Mouse (Mus musculus) frontal cortex, adult 2 months (tissue): ENCODE data around the gene Papolg. TPM values are rescaled to one million over a fixed set of nuclear protein-coding genes. Genes with fewer than 3 reads are reported as not detected.

Experiments
- polyA plus RNA-seq: library from polyadenylated mRNA; depleted of rRNA; stranded (reverse); fragments of >200 nt; gene quantifications from 2 replicates; pipeline ENCODE4 v1.2.3, GENCODE M21; 2012; rRNA removed

The Papolg gene
- polyA plus RNA-seq, 1 experiment: 13.1 TPM

Other genes starting within 250 kb of the Papolg start
- gene Pus10, start 229.6 kb downstream of the Papolg start, polyA plus RNA-seq: 10.1 and 12.5 TPM in 2 replicates
- gene Pex13, start 229.3 kb downstream of the Papolg start, polyA plus RNA-seq: 13.4 and 15.8 TPM in 2 replicates
- gene Rel, start 124.3 kb downstream of the Papolg start, polyA plus RNA-seq: 2.3 and 2.5 TPM in 2 replicates
- 1.2 and 1.8 TPM in 2 replicates for gene A830031A19Rik, start 179.8 kb upstream of the Papolg start, polyA plus RNA-seq
- gene Bcl11a, start 182.8 kb upstream of the Papolg start, polyA plus RNA-seq: 79.7 and 81.5 TPM in 2 replicates